Mouse (Mus musculus) cerebellum, postnatal 36 days (tissue): ENCODE data around the gene Ttc30a1.
A peak's percentile ranks its signal among the peaks of the same experiment; 100 is the strongest.

Source experiments
- DNase-seq, 2 experiments: peaks; one replicate each; pipeline ENCODE4 v3.0.0; 2021 to 2022; ENCODE audit warnings: mixed read lengths in 2 of 2

Ttc30a1 gene

DNA sequence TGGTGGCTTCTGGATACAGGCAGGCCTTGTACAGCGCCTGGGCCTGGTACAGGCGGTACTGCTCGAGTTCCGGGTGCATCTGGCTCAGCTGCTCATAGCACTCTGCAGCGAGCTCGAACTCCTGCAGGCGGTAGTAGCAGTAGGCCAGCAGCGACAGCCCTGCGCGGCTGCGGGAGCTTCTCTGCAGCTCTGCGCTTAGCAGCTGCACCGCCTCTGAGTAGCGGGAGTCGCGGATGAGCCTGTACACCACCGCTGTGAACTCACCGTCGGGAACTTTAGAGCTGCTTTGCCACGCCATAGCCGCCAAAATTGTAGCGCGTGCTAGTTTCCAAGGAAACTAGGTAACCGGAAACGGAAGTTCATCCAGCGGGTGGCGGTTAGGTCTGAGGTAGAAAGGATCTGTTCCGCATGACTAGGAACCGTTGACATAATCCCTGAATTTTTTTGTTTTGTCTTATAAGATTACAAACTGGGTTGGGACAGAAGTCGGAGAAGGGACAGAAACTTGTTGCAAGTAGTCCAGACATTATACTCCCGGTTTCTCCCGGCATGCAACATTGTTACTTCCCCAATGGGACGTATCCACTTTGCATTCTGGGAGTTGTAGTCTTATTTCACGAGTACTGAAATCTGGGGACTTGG is at the start of gene Ttc30a1:
TSS of gene Ttc30a1 (minus strand) at position 528 of the 642 bp plus-strand sequence.
- DNase-seq = peak; percentile 68 to 79

DNA sequence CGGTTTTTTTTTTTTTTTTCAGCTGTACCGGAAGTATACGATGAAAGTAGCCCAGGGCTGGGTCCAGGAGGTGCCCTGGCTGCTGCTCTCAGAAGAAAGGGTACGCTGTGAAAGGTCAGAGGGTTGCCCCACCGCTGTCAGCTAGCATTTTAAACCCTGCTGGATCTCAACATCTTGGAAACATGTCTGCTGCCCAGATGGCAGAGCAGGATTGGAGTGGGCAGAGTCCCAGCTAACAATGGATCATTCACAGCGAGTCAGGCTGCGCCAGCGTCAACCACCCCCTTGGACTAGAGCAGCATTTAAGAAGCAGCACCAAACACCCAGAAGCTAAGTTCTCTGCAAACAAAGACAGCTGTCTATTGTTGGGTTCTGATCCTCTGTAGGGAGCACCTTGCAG is 48.3 kb upstream of the Ttc30a1 start:
- DNase-seq = peak; percentile 33 to 48

DNA sequence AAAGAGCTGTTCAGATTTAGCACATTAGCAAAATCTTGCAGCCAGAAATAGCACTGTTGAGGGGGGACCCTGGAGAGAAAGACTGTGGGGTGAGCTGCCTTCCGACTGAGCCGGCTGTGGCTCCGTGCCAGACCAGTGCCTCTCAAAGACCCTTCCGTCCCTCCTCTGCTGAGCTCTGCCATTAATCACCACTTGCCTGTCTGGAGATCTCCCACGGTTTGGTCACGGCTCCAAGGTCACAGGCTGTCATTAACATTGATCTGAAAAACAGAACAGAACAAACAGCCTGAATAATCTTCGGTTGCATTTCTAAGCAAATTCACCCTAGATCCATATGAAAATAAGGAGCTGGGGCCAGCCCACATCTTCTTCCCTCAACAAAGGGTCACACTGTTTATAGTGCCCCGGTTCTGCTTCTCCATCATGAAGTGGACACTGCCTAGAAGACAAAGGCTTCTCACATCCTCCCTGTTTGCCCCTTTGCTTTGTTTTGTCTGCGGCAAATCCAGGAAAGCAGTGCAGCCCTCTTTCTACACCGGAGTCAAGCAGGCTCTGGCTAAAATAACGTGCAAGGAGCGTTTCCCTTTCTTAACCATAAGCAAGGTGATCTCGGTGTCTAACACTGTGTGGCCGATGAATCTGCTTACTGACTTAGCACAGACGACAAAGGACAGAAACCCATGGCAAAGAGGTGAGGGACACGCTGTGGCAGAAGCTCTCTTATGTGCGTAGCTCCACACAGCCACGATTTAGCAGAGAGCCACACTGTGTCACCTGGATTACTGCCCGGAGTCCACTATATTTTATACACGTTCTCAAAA is 47.5 kb upstream of the Ttc30a1 start:
- DNase-seq = peak; percentile 29 to 43

DNA sequence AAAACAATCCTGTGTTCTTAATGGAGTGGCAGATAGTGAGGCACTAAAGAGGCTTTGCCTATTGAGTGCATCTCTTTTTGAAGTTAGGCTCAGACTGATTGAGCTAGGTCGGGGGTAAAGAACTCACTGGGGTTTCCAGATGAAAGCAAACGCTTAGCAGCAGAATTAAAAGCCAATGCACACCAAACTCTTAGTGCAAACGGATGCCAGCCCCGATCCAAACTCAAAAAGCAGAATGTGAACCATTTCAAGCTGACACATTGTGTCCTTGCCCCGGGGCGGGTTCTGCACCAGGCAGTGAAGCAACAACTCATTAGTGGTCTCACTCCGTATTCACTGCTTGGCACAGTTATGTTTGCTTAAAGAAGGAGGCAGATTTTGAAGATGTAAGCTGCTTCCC is 35.1 kb upstream of the Ttc30a1 start:
- DNase-seq = no peak

DNA sequence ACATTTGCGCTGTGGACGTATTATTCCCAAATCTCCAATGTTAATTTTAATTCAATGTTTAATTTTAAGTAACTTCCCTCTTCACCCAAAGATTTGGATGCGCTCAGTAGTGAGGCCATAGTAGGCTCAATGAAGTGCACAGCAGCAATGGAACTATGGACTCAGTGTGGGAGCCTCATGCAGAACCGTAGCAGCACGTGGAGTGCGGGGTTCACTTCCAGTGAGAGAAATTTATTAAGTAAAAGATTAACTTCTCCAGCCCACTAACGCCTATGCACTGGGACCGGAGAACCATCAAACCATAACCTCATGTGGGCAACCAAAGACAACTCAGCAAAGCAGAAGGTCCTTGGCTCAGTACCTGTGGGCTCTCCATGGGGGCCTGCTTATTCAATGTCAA is 34.4 kb upstream of the Ttc30a1 start:
- no peak for DNase-seq

DNA sequence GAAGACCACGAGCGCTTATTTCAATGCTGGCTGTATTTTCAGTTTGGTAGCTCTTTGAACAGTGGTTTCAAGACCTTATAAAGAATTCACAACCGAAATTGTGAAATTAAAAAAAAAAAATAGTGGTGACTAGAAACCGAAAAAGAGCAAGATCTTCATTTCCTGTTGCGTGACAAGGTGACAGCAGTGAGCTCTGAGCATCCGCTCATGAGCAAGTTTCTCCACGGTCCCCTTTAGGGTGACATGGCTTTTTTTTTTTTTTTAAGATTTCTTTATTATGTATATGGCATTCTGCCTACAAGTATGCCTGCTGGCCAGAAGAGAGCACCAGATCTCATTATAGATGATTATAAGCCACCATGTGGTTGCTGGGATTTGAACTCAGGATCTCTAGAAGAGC is 33.7 kb upstream of the Ttc30a1 start:
- DNase-seq = no peak

DNA sequence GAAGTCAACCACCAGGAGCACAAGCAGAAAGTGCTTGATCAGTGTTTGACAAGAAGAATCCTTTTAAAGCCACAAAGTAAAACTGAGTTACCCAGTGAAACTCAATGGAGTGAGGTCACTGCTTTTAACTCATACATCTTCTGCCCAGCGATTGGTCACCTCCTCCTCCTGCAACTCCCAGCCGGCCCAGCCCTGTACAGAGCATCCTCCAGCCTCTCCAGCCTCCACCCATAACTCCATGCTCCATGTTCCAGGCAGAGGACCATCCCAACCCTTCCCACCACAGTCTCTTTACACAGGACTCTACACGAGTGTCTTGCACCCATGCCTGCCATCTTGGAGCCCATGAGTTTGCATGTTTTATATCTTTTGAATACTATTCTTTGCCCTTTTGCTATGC is 32.9 kb upstream of the Ttc30a1 start:
- no peak for DNase-seq

DNA sequence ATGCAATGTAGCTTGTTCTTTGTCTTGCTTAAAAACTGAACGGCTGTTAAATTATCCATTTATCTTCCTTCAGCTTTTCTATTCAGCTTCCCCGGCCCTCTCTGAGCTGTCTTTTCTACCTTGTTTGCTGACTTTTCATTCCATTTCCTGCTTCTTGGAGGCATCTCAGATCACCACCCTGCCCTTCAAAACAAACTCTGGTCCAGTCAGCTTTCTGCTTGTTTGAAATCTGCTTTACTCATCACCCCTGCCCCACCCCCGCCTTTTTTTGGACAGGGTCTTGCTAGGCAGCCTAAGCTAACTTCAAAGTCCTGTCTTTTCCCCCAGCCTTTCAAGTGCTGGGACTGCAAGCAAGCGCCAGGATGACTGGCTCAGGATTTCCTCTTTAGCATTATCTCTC is 24.4 kb upstream of the Ttc30a1 start:
- DNase-seq = no peak

DNA sequence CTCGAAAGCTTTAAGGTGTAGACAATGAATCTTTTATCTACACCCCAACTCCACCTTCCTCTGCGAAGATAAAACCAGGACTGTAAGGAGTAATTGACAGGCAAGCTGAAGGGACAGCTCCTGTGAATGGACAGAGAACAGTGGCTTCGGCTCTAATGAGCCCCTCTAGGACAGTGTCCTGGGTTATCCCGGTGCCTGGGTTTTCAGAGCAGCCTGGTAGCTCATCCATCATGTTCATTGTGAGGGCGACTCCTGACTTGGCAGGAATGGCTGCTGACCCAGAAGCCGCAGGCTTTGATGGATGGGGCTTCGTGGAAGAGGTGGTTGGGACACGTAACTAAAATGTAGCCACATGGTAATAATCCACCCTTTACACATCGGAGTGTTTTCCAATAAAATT is 21.1 kb upstream of the Ttc30a1 start:
- no peak for DNase-seq

DNA sequence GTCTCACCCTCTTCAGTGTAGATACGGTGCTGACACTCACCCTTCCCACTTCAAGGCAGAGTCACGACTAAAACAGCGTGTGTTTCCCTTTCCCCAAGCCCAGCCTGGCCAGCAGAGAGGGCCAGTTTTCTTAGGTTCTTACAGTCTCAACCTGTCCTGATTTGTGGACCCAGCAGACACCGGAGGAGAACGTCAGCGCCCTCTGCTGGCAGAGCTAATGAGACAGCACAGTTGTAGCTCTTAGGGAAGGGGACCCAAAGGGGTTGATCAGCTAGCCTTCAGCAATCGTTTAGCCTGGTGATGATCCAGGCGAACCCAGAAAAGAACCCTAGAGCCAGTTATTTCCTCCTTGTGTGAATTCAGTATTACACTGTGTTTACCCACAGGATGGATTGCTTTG is 19.6 kb upstream of the Ttc30a1 start:
- peak; percentile 53 to 59 for DNase-seq

DNA sequence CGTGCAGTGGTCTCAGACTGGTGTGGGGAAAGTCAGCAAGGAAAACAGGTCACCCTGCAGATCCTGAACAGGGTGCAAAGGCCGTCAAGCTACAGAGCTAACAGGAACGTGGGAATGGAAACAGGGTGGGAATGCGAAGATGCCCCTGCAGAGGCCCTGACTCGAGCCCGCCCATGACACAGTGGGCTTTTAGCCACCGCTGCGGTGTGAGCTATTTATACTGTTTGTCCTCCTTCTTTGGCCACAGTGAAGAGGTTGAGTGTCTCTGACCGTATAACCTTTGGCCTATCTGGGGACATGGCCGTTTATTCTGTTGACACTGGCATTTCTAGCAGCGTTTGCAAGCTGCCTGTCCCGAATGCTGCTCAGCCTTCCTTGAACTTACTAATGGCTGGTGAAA is 17.9 kb upstream of the Ttc30a1 start:
- no peak for DNase-seq

DNA sequence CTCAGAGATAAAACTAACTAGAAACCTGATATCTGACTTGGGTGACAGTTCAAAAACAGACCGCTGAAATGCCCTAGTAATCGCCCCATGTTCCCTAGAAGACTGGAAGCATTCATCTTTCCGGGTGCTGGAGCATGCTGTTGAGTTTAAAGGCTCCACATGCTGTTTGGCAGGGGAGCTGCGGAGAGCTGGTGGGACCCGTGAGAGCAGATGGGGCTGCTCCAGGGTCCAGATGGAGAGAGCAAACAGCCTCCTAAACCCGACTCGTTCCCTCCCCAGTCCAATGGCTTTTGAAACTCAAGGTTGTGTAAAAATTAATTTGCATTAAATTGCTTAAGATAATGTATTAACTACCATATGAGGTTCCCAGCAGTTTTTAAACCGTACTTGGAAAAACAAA is 16.9 kb upstream of the Ttc30a1 start:
- DNase-seq = peak; percentile 45 to 59

DNA sequence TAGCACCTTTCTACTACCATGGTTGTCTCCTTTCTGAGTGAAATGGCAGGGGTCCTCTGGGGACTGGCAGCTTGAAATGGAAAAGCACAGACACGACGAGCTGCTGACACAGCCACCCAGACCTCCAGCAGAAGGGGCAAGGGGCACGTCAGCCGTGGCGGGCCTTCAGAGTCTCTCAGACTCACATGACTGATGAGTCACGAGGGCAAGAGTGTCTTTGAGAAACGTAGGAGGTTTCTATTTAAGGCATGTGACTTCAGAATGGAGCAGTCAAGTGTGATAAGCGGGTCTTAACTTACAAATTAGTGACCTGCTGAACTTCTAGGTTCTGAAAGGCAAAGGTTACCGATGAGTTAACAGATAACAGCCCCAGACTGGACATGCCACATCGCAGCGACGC is 16.0 kb upstream of the Ttc30a1 start:
- DNase-seq = no peak

DNA sequence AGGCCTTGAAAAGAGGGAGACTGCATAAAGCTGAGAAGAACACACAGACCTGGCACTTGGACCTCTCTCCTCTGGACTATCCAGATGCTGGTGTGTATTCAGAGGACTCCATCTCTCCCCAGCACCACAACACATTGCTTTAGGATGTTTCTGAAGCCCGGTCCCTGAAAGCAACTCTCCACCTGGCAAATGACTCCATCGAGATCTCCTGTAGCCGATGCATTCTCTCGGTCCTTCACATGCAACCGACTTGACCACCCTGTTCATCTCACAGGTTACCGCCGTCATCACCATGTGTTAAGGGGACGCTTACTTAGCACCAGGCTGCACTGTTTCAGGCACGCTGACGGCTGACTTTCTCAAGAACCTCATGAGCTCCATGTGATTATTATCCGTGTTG is 13.1 kb upstream of the Ttc30a1 start:
- no peak for DNase-seq

DNA sequence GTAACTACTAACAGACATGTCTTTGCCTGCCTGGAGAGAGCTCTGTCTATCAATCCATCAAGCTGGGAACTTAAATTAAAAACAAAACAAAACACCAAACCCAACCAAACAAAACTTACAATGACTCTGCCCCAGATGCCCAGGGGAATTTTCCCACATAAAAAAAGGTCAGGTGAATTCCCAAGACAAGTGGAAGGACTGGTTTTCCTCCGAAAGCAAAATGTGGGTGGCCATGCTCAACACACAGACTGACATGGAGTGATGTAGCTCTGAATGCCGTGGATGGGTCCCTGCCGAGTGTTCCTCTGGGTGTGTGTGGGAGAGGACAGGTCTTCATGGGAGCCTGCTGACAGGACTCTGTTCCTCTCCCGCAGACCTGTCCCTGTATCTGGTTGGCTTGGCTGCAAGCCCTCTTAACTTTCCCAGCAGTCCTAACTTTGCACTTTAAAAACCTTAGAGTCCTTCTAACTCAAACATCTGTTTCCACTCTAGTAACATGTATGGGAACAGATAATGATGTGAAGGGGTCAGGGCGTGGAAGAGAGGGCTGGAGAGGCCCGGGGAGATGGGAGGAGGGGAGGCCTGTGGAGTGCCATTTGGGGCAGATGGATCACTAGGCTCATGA is 9.9 kb upstream of the Ttc30a1 start:
- DNase-seq = no peak

DNA sequence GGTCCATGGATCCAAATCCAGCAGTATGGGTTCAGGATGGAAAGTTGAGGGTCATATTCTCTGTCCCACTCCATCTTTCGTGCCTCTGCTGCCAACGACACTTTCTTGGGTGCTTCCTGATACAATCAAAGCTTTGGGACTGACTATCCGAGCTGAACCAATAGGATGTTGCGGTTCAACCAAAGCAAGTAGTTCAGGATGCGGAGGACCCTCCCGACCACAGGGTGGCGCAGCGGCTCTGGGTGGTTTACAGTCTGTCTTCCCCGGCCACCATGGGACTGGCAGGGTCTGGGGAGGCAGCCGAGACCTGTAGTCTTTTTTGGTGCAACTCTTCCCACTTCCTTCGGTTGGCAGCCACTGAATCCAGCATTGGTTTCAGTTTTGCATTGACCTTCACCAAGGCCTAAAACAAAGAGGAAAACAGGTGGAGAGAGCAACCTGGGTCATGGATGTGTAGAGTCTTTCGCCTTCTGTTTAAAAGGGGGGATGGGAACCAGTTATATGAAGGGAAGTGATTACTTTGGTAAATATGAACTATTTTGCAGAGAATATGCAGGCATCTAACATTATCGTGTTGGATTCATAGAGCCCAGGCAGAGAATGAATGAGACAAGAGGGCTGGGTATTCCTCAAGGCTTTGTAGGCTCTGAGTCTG is 9.2 kb upstream of the Ttc30a1 start:
- DNase-seq = peak; percentile 41 to 66

DNA sequence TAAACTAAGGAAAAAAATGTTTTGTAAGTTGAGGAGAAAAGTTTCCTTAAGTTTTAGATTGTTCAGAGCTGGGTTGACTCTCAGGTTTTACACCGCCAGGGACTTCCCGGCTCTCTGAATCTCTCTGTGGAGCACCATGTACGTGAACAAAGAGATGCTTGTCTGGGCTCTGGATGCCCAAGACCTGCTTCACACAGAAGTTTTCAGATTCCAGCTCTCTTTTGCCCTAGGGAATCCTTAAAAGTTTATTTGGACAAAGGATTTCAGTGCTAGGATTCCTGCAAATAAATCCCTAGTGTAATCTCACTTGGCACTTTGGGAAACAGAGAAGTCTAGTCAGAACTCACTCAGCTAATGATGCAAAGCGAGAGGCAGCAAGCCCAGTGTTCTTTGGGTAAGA is 7.9 kb upstream of the Ttc30a1 start:
- DNase-seq = no peak

DNA sequence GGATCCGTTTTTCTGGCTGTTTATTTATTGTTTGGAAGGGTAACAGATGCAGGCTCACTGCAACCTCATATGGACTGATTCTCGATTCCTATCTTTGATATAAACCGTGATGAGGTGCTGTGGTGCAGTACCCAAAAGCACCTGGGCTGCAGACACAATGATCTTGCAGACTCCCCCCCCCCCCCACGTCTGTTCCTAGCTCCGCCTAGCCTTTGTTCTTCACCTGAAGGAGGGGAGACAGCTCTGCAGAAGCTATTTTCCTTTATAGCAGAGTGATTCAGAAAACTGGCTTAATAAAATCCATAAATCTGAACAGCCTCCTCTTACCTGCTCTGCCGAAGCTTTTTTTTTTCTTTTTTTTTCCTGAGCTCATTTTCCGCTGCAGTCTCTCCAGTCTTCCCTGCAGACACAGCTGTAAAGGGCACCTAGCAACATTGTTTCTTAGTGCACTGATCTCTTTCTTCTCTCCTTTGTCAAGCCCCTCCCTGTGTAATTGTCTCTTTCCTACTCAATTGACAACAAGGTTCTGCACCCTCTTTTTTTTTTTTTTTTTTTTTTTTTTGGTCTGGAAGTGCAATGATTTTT is 7.1 kb upstream of the Ttc30a1 start:
- no peak for DNase-seq

DNA sequence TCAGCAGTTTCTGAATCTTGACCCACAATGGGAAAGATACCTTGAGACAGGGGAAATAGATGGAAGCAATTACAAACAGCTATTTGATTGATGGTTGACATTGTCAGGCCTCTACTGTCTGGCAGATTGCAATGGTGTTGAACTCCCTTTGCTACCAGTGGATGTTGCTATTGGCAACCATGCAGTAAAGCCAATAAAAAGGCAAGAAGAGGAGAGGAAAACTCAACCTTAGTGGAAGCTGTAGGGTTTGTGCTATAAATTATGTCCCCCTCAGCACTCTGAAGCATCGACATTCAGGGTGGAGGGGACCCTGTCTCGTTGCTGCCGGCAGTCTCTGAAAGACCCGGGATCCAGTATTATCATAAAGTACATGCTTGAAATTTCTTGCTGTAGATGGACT is 6.6 kb upstream of the Ttc30a1 start:
- DNase-seq = no peak

DNA sequence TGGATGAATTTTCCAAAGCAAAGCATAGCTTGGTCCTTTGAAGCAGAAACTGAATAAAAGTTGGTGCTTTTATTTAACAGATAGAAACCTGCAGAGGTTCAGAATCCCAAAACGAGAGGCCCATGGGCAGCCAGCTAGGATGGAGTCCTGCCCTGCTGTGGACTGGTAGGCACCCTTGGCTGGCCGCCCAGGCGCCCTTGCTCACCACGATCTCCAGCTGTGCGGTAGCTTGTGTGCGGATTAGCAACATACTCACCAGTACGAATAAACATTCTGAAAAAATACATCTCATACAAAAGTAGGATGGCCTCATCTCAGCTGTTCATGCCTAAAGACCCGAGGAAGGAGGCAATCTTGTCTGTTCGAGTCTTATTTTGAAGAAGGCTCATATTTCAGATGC is 6.0 kb upstream of the Ttc30a1 start:
- no peak for DNase-seq

DNA sequence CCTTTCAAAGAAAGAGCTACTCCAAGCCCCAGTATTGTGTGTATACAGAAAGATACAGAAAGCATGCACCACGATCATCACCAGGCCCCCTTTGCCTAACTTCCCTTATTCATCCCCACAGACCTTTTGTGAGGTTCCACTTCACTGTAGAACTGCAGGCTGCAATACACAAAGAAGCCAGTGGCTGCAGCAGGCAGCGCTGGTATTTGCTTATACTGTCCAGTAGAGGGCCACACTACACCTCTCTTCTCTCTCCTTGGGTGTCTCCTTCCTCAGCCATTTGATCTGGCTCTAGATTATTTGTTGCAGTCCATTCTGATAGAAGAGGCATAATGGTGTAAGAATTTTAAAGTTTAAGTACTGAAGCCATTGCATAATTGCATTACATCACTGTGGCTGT is 3.4 kb upstream of the Ttc30a1 start:
- DNase-seq = peak; percentile 60 to 66

DNA sequence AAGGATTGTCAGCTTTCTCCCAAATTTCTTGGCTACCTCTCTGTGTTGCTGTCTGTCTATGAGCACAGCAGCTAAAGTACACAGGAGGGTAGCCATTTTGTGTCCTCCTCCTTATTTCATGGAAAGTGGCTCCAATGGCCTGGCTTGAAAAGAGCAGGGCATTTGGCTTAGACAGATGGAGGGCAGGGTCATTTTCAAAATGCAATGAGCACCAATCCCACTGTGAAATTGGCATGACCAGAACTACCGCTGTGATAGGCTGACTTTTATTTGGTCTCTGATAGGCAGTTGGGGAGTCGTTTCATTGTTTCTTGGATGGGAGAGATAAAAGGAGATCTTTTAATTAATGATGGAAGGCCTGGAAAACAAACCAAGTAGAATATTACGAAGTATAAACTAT is 2.1 kb upstream of the Ttc30a1 start:
- DNase-seq = no peak

DNA sequence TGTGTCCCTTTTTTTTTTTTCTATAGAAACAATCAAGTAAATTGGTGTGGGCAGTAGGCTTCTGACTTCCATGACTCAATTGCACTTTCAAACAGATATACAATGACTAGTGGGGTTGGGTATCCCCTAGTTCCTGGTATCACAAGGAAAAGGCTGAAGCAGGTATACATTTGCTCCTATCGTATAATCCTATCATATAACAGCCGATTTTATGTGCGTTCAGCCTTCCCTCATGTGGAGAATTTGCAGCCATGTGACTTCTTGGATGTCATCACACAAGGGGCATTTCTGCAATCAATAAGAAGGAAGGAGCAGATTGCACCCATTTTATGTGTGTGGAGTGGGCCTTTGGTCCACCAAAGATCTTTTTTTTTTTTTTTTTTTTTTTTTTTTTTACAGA is 1.3 kb upstream of the Ttc30a1 start:
- no peak for DNase-seq
